Mouse (Mus musculus) E14TG2a.4 (cell line): ENCODE data around the gene Nr1d1.

Source experiments
- H3K27me3 ChIP-seq: 2 replicates; pipeline ENCODE4 v1.6.1; 2014; ENCODE audit warnings: low read length, control low read depth; ENCODE audit not compliant: insufficient read depth
- H3K36me3 ChIP-seq: 2 replicates; pipeline ENCODE4 v1.6.1; 2014; ENCODE audit warnings: low read length, control low read depth; ENCODE audit not compliant: insufficient read depth
- H3K4me1 ChIP-seq: replicated peaks from 2 replicates; pipeline ENCODE4 v1.6.1; 2014; ENCODE audit warnings: low read depth, low read length, control low read depth
- H3K4me3 ChIP-seq: replicated peaks from 2 replicates; pipeline ENCODE4 v1.5.1; 2014; ENCODE audit warnings: mild to moderate bottlenecking, low read length
- H3K9me3 ChIP-seq: 2 replicates; pipeline ENCODE4 v1.6.1; 2014; ENCODE audit warnings: low read length, control low read depth
- CTCF ChIP-seq: conservative IDR thresholded peaks from 2 replicates; pipeline ENCODE4 v1.5.1; 2014; ENCODE audit warnings: low read length
- NANOG ChIP-seq: IDR thresholded peaks from 2 replicates; pipeline ENCODE4 v1.6.1; 2014; ENCODE audit warnings: borderline replicate concordance, low read length, mixed read lengths
- POU5F1 ChIP-seq: IDR thresholded peaks from 2 replicates; pipeline ENCODE4 v1.6.1; 2014; ENCODE audit warnings: low read length, borderline replicate concordance

The Nr1d1 gene

DNA sequence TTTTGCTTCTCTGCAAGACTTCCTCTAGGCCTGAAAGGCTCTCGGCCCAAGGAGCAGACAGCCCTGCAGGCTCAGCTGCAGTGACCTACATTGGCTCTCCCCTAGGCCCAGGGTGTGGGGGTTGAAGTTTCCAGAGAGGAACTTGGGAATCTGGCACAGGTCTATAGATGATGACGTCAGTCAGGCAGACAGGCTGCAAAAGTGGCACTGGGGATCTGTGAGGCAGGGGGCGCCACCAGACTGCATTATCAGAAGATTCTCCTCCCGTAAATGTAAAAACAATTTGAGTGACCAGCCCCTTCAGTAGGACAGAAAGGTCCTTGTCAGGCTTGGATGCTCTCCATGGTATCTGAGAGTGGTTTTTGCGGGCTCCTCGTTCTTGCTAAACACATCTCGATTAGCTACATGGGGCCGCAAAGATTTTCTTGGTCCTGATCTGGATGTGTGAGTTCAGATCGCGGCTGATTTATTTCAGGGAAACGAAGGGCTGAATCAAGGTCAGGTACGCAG lies 10.7 kb upstream of the Nr1d1 start:
- Histone ChIP-seq H3K9me3 (no peaks in the 10 kb centered on the region), H3K4me3 (peak overlapping the region; percentile 49), H3K4me1 (peaks cover 90% of the 10 kb centered on the region), H3K27me3 (peaks cover 24% of the 10 kb centered on the region), H3K36me3 (no peaks in the 10 kb centered on the region)
- TF ChIP-seq NANOG (no peak), CTCF (no peak; the same call in 1 of the 2 replicates), POU5F1 (no peak)

- Histone ChIP-seq H3K4me3 (no peak overlapping the region), H3K36me3 (no peaks in the 10 kb centered on the region), H3K4me1 (peaks cover 90% of the 10 kb centered on the region), H3K9me3 (no peaks in the 10 kb centered on the region), H3K27me3 (peaks cover 24% of the 10 kb centered on the region)
- no peak for TF ChIP-seq POU5F1
- TF ChIP-seq CTCF: no peak
- TF ChIP-seq NANOG: no peak
Measured at GRCm38 (mm10) chr11:98785214-98785613, 10.1 kb upstream of the Nr1d1 start.

- no peaks in the 10 kb centered on the region for H3K36me3 ChIP-seq
- no peak overlapping the region for H3K4me3 ChIP-seq
- TF ChIP-seq CTCF (no peak), NANOG (no peak), POU5F1 (no peak)
- peaks cover 90% of the 10 kb centered on the region for H3K4me1 ChIP-seq
- H3K9me3 ChIP-seq: no peaks in the 10 kb centered on the region
- peaks cover 24% of the 10 kb centered on the region for H3K27me3 ChIP-seq
Measured at GRCm38 (mm10) chr11:98784139-98784538, 9.0 kb upstream of the Nr1d1 start.

DNA sequence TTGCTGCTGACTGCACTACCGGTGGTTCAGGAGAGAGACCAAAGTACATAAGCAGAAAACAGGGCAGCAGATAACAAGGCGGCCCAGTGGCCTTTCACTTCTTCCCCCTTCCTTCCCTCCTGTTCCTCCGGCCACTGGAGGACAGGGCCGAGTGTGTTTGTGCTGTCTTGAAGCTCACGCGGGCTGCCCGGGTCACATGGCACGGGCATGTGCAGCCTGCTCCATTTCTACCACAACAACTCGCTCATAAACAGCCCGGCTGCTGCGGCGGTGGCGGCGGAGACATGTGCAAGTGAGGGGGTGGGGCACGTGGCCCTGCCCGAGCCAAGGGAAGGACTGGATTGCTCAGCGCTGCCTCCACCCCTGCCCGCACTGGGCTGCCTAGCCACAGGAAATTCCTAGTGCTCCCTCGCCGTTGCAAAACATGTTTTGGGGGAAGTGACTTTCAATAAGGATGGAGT lies 8.1 kb upstream of the Nr1d1 start:
- H3K4me1 ChIP-seq: peaks cover 85% of the 10 kb centered on the region
- no peaks in the 10 kb centered on the region for H3K36me3 ChIP-seq
- peaks cover 24% of the 10 kb centered on the region for H3K27me3 ChIP-seq
- TF ChIP-seq POU5F1: no peak
- no peak for TF ChIP-seq NANOG
- TF ChIP-seq CTCF: no peak; the same call in 1 of the 2 replicates
- no peaks in the 10 kb centered on the region for H3K9me3 ChIP-seq
- H3K4me3 ChIP-seq: peak overlapping the region; percentile 69

GRCm38 (mm10) chr11:98782651-98783235 lies 7.6 kb upstream of the Nr1d1 start:
- Histone ChIP-seq H3K36me3 (no peaks in the 10 kb centered on the region), H3K4me1 (peaks cover 85% of the 10 kb centered on the region), H3K27me3 (peaks cover 24% of the 10 kb centered on the region), H3K9me3 (no peaks in the 10 kb centered on the region), H3K4me3 (peak overlapping the region; percentile 69)
- TF ChIP-seq POU5F1 (no peak), CTCF (no peak), NANOG (no peak)

- TF ChIP-seq NANOG (no peak), POU5F1 (no peak), CTCF (no peak)
- Histone ChIP-seq H3K9me3 (no peaks in the 10 kb centered on the region), H3K27me3 (peaks cover 24% of the 10 kb centered on the region), H3K4me3 (peak overlapping the region; percentile 69; the same call in 1 of the 2 replicates), H3K4me1 (peaks cover 87% of the 10 kb centered on the region), H3K36me3 (no peaks in the 10 kb centered on the region)
Measured at GRCm38 (mm10) chr11:98781851-98782512, 6.8 kb upstream of the Nr1d1 start.

GRCm38 (mm10) chr11:98777888-98778287 lies 2.8 kb upstream of the Nr1d1 start:
- Histone ChIP-seq H3K4me3 (no peak overlapping the region), H3K4me1 (peaks cover 87% of the 10 kb centered on the region), H3K27me3 (peaks cover 24% of the 10 kb centered on the region), H3K36me3 (0 out of 2 replicates have a peak, but pooled peaks cover under 1% of the 10 kb centered on the region), H3K9me3 (no peaks in the 10 kb centered on the region)
- TF ChIP-seq CTCF: no peak
- TF ChIP-seq NANOG: no peak
- TF ChIP-seq POU5F1: no peak

DNA sequence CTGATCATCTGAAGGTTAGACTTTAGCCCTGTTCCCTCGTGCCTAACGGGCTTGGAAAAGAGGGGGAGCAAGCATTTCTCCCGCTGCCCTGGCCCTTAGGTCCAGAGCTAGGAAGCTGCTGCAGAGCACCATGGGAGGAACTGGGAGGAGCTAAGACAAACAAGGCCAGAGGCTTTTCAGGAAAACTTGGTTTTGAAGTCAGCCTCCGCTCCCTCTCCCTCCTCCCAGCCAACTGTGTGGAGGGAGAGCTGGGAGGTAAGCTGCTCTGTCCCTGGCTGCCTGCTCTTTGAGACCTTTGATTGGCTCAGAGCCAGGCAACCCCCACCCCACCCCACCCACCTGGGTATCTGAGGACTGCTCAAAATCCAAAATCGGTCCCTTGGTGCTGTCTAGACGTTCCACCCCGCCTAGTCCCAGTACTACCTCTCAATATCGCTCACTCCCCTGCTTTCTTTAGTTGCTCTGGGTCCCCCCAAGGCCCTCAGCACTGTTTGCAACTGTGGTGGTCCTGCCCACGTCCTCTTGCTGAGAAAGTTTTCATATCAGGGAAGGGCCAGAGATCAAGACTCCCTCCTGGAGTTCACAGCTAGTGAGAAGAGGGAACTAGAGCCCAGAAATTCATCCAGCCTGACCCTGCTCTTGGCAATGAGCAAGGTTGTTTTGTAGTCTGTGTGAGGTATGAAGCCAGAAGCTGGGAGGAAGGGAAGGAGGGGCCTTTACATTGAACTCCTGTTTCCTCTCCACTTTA lies 1.9 kb upstream of the Nr1d1 start:
- peaks cover 28% of the 10 kb centered on the region for H3K27me3 ChIP-seq
- H3K4me1 ChIP-seq: peaks cover 83% of the 10 kb centered on the region
- peaks cover 7% of the 10 kb centered on the region for H3K36me3 ChIP-seq
- no peaks in the 10 kb centered on the region for H3K9me3 ChIP-seq
- H3K4me3 ChIP-seq: peak overlapping the region; percentile 79
- no peak for TF ChIP-seq NANOG
- no peak for TF ChIP-seq POU5F1
- TF ChIP-seq CTCF: no peak
